Mouse (Mus musculus) myocyte (in vitro differentiated cells): ENCODE measurements around the gene Ercc1.

ENCODE experiments used
- MAX ChIP-seq: IDR thresholded peaks from one replicate; pipeline ENCODE4 v1.6.1; 2011; ENCODE audit warnings: low read depth, mild to moderate bottlenecking, control low read depth
- MYOD1 ChIP-seq, 3 experiments: IDR thresholded peaks; one replicate each; pipeline ENCODE4 v1.6.1; 2011; ENCODE audit warnings: control low read depth in 2 of 3, low read depth in 2 of 3, mild to moderate bottlenecking in 2 of 3, moderate library complexity in 1 of 3; ENCODE audit not compliant: insufficient read length in 2 of 3, control insufficient read depth in 1 of 3
- MYOG ChIP-seq, 3 experiments: IDR thresholded peaks; one replicate each; pipeline ENCODE4 v1.6.1; 2011; ENCODE audit warnings: control low read depth in 2 of 3, low read depth in 2 of 3, mild to moderate bottlenecking in 2 of 3; ENCODE audit not compliant: insufficient read length in 2 of 3, control insufficient read depth in 1 of 3, insufficient read depth in 1 of 3
- POLR2A ChIP-seq: IDR thresholded peaks from one replicate; pipeline ENCODE4 v1.6.1; 2011; ENCODE audit warnings: low read depth, mild to moderate bottlenecking, control low read depth, moderate library complexity; ENCODE audit not compliant: insufficient read length
- POLR2AphosphoS2 ChIP-seq: IDR thresholded peaks from one replicate; pipeline ENCODE4 v1.6.1; 2011; ENCODE audit warnings: low read depth, control low read depth; ENCODE audit not compliant: insufficient read length
- TCF12 ChIP-seq: IDR thresholded peaks from one replicate; pipeline ENCODE4 v1.6.1; 2011; ENCODE audit warnings: mild to moderate bottlenecking, control low read depth; ENCODE audit not compliant: poor library complexity, insufficient read depth, severe bottlenecking
- TCF3 ChIP-seq: IDR thresholded peaks from one replicate; pipeline ENCODE4 v1.6.1; 2011; ENCODE audit warnings: low read depth, control low read depth; ENCODE audit not compliant: insufficient read length
- USF1 ChIP-seq: IDR thresholded peaks from one replicate; pipeline ENCODE4 v1.6.1; 2011; ENCODE audit warnings: low read depth, mild to moderate bottlenecking, control low read depth, moderate library complexity

- no peak for TF ChIP-seq POLR2A
- TF ChIP-seq TCF12: no peak
- TF ChIP-seq POLR2AphosphoS2: no peak
- no peak for TF ChIP-seq MYOD1 (IDR thresholded peaks at IDR 0.05; ENCODE audit: control insufficient read depth in 1 of 3, insufficient read length in 2 of 3, low read depth in 2 of 3)
- no peak for TF ChIP-seq MYOG (IDR thresholded peaks at IDR 0.05; ENCODE audit: control insufficient read depth in 1 of 3, insufficient read depth in 1 of 3, insufficient read length in 2 of 3, low read depth in 2 of 3)
- no peak for TF ChIP-seq MAX
- TF ChIP-seq TCF3: no peak
- TF ChIP-seq USF1: no peak
Observed at GRCm38 (mm10) chr7:19402535-19403112, 58.0 kb downstream of the Ercc1 start.
